Mouse (Mus musculus) skeletal muscle tissue, adult 2 months (tissue): ENCODE results near the gene Asb7.

Experiments used
- DNase-seq: peaks from one replicate; pipeline ENCODE4 v3.0.0-alpha.2; 2012; ENCODE audit warnings: low read depth, low spot score

Asb7 gene

DNA sequence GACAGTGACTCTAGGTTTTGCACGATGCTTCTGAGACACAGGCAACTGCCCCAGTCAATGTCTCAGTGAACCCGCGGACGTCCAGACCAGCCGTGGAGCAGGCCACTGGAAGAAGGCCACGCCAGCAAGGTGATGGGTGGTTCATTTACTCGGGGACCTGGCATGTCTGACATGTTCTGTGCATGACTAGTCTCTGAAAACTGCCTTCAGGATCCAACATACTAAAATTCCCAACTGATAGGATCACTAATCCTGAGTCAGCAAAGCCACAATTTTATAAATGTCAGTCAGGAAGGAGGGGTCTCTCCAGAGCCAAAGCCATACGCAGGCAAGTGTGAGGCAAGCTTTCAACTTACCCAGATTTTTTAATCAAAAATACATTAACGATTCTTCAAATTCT is 35.8 kb downstream of the Asb7 start:
- no peak for DNase-seq

DNA sequence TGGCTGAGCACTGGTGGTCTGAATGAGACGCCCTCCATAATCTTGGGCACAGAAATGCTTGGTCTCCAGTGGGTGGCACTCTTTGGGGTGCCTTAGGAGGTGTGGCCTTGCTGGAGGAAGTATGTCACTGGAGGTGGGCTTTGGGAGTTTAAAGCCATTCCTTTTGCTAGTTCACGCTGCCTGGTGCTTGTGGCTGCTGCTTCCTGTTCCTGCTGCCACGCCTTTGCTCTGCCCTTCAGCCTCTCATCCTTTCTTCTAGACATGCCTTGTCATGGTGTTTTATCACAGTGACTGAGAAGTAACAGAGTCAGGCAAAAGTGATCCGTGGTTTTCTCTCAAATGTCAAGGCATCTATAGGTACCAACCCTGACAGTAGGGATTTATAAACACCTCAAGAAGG is 37.2 kb downstream of the Asb7 start:
- DNase-seq, result no peak

DNA sequence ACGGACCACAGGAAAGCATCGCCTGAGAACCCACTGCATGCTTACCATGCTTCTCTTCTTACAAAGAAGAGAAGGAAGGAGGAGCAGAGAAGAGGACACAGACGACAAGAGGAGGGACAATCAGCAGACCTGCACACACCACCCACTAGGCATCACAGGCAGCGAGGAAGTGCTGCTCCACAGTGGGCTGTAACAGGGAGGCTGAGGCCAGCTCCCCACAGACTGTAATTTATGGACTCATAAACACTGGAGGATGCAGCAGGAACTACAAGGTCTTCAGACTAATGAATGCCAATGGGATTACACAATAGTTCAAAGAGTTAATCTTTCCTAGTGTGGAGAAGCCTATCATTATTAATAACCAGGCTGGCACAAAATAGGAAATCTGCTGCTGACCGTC is 38.5 kb downstream of the Asb7 start:
- no peak for DNase-seq

DNA sequence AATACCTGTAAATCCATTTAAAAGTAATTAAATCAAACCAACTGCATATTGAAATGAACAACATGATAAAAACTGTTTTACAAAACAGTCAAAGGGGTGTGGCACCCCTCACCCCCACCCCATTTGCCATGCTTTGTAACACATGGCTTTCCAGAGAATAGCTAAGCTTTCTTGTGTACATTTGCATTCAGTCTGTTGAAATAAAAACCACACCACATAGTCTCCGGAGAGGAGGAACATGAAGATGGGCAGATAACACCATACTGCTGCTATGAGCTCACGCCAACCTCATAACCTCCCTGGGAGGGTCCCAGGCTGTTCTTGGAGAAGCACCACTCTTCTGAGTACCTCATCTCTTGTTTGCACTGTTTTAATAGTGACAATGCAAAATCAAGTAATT is 40.2 kb downstream of the Asb7 start:
- no peak for DNase-seq

DNA sequence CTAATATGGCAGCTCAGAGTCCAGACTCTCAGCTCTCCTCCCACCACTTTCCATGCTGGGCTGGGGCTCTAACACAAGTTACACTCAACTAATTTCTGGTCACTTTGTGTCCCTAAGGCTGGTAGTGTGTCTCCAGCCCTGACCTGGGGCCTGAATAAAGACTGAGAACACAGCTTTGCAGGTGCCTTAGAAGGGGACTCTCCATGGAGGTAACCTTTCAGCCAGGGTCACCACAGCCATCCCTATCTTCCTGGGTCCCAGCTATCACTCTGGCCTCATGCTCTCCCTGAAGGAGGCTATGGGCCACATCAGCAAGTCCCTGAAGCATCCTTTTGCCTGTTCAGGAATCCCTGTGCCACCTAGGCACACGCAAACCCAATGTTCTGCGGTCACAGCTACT is 43.7 kb downstream of the Asb7 start:
- DNase-seq, result no peak

- DNase-seq, result no peak
Observed at GRCm38 (mm10) chr7:66633351-66633750, 56.0 kb downstream of the Asb7 start.

DNA sequence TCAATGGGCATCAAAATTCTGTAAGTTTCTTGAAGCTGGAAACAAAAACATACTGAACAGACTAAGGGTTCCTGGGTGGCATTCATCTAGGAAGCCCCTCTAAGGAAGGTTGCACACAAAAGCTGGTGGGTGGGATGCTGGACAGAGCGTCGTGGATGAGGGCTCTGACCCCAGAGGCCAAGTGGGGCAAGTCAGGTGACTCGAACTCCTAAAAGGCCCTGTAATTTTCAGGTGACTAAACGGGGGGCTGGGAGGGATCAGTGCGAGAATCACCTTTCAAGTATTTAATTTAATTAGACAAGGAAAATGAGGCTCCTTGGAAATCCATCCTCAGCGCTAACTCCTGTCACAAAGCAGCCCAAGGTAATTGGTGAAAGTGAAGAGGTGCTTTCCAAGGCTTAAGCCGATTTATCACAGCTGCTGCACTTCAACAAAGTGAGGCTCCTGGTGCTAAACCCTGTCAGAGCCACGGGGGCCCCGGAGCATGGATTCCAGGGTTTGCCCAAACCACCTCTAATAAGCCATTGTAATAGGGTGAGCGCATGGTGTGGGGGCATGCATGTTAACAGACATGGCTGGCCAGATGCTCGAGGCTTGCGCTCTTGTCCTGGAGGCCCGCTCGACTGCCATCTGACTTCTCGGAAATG is 59.1 kb downstream of the Asb7 start:
- DNase-seq, result no peak

DNA sequence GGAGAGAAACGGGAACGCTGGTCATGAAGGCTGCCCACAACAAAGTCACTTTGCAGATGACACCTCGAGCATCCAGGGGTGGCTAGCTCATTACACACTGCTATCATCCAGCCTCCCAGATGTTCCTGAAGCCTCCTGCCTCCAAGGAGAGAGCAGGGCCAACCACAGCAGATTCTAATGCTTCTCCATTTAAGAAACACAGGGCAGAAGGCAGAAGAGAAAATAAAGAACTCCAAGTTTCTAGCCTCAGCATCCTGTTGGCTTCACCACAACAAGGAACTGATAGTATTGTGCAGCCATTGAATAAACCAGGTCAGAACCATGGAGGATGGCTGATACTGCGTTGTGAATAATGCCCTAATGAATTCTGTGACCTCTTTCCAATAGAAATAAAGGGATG is 60.0 kb downstream of the Asb7 start:
- no peak for DNase-seq

DNA sequence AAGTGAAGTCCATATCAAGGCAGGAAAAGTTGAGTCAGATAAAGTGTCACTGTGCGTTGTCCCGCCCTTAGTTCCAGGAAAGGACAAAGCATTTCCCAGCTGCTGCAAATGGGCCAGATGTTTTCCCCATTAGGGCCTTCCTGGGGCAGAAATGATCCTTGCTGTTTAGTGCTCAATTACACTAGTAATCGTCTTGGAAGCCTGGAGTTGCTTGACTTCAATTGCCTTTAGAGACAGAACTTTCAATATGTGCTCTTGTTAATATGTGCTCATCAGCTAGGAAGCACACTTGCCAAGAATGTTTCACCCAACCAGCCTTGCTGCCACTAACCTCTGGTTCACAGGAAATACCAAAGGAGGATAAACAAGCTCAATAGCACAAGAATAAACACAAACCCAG is 66.0 kb downstream of the Asb7 start:
- peak; percentile 67 for DNase-seq

GRCm38 (mm10) chr7:66601846-66602245 is 87.5 kb downstream of the Asb7 start:
- no peak for DNase-seq

DNA sequence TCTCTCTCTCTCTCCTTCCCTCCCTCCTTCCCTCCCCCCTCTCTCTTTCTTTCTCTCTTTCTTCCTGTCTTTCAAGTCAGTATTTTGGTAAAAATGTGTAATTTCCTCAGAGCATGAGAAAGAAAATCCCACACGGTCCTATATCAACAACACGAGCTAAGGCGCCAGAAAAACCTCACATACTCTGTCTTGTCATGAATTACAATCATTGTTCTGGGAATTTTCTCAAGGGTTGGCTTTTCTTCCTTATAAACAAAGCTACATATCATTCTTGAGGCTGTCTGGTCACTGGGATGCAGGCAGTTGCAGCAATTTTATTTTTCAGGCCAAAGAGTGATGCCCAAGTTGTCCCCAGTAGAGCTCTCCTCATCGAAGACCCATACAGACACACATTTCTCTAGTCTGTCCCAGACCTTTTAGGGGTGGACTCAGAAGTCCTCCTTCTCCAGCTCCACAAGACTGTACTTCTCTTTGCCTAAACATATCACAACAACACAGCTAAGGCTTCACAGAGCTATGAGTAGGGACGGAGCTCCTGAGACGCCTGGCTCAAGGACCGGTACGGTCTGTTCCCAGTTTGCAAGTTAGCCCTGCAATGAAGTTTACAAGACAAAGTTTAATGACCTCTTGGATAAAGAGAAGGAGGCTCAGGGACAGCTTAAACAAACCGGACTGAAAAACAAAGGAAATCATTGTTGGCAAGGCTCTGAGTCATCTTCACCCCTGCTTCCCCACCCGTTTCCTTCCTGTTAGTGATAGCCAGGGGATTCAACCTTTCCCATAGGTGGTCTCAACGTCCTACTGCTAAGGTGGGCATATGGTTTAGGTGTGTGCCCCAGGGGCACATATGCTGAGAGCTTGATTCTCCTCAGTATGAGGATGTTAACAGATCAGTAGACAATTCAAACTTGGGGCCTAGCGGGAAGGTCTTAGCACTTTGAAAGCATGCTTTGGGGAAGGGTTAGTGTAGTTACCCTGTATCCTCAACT is 88.5 kb downstream of the Asb7 start:
- DNase-seq, result peak; percentile 27

- DNase-seq, result no peak
Observed at GRCm38 (mm10) chr7:66600126-66600525, 89.3 kb downstream of the Asb7 start.

- peak; percentile 26 for DNase-seq
Observed at GRCm38 (mm10) chr7:66597900-66598299, 91.5 kb downstream of the Asb7 start.
